In the genomic region with DNA sequence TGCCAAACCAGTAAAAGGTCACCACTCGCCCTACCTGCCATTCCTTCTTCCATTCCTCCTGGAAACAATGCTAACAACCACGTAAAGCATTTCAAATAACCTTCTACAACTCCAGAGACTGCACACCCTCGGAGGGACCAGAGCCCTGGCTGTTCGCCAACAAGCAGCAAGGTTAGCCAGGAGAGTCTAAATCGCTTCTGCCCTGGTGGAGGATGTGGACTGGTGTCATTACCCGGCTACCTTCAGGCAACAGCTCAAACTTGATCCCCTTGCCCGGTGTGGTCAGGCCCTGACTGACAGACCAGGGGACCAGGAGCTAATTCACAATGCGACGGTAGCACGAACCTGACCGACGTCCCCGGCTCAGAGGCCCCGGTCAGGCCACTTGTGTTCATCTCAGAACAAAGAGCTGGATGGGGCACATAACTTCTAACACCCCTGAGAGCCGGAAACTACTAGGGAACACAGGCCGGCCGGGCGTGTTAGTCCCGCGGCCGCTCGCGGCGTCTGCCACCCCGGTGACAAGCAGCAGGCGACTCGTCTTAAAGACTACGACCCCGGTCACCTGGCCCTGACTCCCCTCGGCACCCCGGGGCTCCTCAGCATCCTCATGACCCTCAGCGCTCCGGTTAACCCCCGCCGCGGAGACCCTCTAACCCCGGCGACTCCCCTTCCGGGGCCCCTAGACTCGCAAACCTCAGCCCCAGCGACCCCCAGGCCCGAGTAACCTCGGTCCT, we compare ENCODE assay signal across 8 mouse cellular contexts. TPM values are rescaled to one million over a fixed set of nuclear protein-coding genes. Genes with fewer than 3 reads are reported as not detected.
DNase-seq lines count a peak whose midpoint lies in the region; ATAC-seq and TF ChIP-seq lines count a peak whose summit lies in the region.

No protein-coding gene starts in this region.

- DNase-seq in kidney, postnatal 14 days, result peak; percentile 84
- peak; percentile 59 for DNase-seq in lung, postnatal 25 days (ENCODE audit: low spot score)
- DNase-seq in ovary, postnatal 36 days (ENCODE audit: low spot score), result peak; percentile 64
- DNase-seq in thymus, postnatal 4 days, result peak; percentile 73

- H3K27me3 ChIP-seq in E14TG2a.4 (ENCODE audit: insufficient read depth, low read length), result peaks cover 24% of the 10 kb centered on the region
- peaks cover 25% of the 10 kb centered on the region for H3K27me3 ChIP-seq in erythroblast, embryonic 14.5 days (ENCODE audit: control insufficient read depth)
- H3K27me3 ChIP-seq in heart, embryonic 16.5 days (ENCODE audit: control insufficient read depth, insufficient read depth, low read length), result no peaks in the 10 kb centered on the region

- TF ChIP-seq POLR2A in bone marrow, adult 2 months (IDR thresholded peaks at IDR 0.05; ENCODE audit: borderline replicate concordance, control insufficient read depth, low read depth, low read length), result no peak

- H3K9me3 ChIP-seq in E14TG2a.4 (ENCODE audit: low read length), result no peaks in the 10 kb centered on the region
- no peaks in the 10 kb centered on the region for H3K9me3 ChIP-seq in erythroblast, embryonic 14.5 days (ENCODE audit: control insufficient read depth, low read length)
- no peaks in the 10 kb centered on the region for H3K9me3 ChIP-seq in heart, embryonic 16.5 days (replicated peaks; ENCODE audit: control insufficient read depth, low read length)

- TF ChIP-seq CTCF in E14TG2a.4 (conservative IDR thresholded peaks at IDR 0.05; ENCODE audit: low read length), result no peak
- TF ChIP-seq CTCF in bone marrow, adult 2 months (IDR thresholded peaks at IDR 0.05; ENCODE audit: control insufficient read depth, insufficient read depth, low read length), result no peak

- peak; percentile 0; the same call in 1 of the 2 replicates for ATAC-seq in heart, embryonic 16.5 days (replicated peaks; ENCODE audit: extremely low read depth, insufficient read depth, low FRiP score)

- 1% methylated on average over 43 of the region's 43 CpGs for WGBS in bone marrow, adult 2 months
- WGBS in heart, embryonic 16.5 days, result under 1% methylated on average over 43 of the region's 43 CpGs

- H3K4me1 ChIP-seq in E14TG2a.4 (replicated peaks; ENCODE audit: low read depth, low read length), result peaks cover 25% of the 10 kb centered on the region
- peaks cover 8% of the 10 kb centered on the region for H3K4me1 ChIP-seq in bone marrow, adult 2 months (ENCODE audit: control insufficient read depth, insufficient read depth, low read length)
- H3K4me1 ChIP-seq in erythroblast, embryonic 14.5 days (ENCODE audit: control insufficient read depth), result peaks cover 31% of the 10 kb centered on the region
- H3K4me1 ChIP-seq in heart, embryonic 16.5 days (ENCODE audit: control insufficient read depth, insufficient read depth, low read length), result peaks cover 27% of the 10 kb centered on the region

- peak overlapping the region; percentile 97 for H3K9ac ChIP-seq in heart, embryonic 16.5 days (ENCODE audit: low read length)

- H3K27ac ChIP-seq in bone marrow, adult 2 months (ENCODE audit: control insufficient read depth, insufficient read depth, low read depth, low read length, poor library complexity), result peak overlapping the region; percentile 81
- H3K27ac ChIP-seq in heart, embryonic 16.5 days (ENCODE audit: low read length), result peak overlapping the region; percentile 93

- H3K4me2 ChIP-seq in heart, embryonic 16.5 days (ENCODE audit: low read depth, low read length), result peak overlapping the region; percentile 87

- H3K4me3 ChIP-seq in E14TG2a.4 (replicated peaks; ENCODE audit: low read length), result peak overlapping the region; percentile 88
- H3K4me3 ChIP-seq in bone marrow, adult 2 months (replicated peaks; ENCODE audit: control insufficient read depth, low read depth, low read length), result peak overlapping the region; percentile 92
- peak overlapping the region; percentile 85 for H3K4me3 ChIP-seq in erythroblast, embryonic 14.5 days (replicated peaks)
- H3K4me3 ChIP-seq in heart, embryonic 16.5 days (ENCODE audit: low read length), result peak overlapping the region; percentile 92

- H3K36me3 ChIP-seq in E14TG2a.4 (ENCODE audit: insufficient read depth, low read length), result no peaks in the 10 kb centered on the region
- no peaks in the 10 kb centered on the region for H3K36me3 ChIP-seq in erythroblast, embryonic 14.5 days (ENCODE audit: control insufficient read depth)
- no peaks in the 10 kb centered on the region for H3K36me3 ChIP-seq in heart, embryonic 16.5 days (ENCODE audit: control insufficient read depth, insufficient read depth)

RNA-seq across cellular contexts. Expression of gene Cyth1, which starts 0.9 kb away (rescaled TPM):
- 19.2 and 28.3 TPM in 2 replicates for polyA plus RNA-seq in bone marrow, adult 2 months (2011; ENCODE audit: insufficient read depth, insufficient read length, low replicate concordance, missing spikeins)
- 0.07 and 0.14 TPM in 2 replicates for polyA plus RNA-seq in erythroblast, embryonic 14.5 days (2012)
- 22.2 and 24.0 TPM in 2 replicates for polyA plus RNA-seq in heart, embryonic 16.5 days (2015; fragmentation: Nextera tagmentation; extraction: Ambion mirVana)

RNA-seq across cellular contexts. Expression of gene Usp36, which starts 42.5 kb away (rescaled TPM):
- polyA plus RNA-seq in bone marrow, adult 2 months (2011; ENCODE audit: insufficient read depth, insufficient read length, low replicate concordance, missing spikeins), result 10.2 and 18.5 TPM in 2 replicates
- 0.37 and 0.53 TPM in 2 replicates for polyA plus RNA-seq in erythroblast, embryonic 14.5 days (2012)
- 13.5 and 14.2 TPM in 2 replicates for polyA plus RNA-seq in heart, embryonic 16.5 days (2015; fragmentation: Nextera tagmentation; extraction: Ambion mirVana)

Comparison
In these comparisons a context has a peak if more than half of its experiments do, and no peak if none do; other contexts are left out.
1. Peak in every context shown above with its lines: DNase-seq, ATAC-seq, H3K4me3 ChIP-seq and H3K27ac ChIP-seq.
2. RNA of gene Cyth1, which starts 0.9 kb away (polyA plus RNA-seq): 19.2 to 28.3 TPM in bone marrow, adult 2 months and 22.2 to 24.0 TPM in heart, embryonic 16.5 days; 0.07 to 0.14 TPM in erythroblast, embryonic 14.5 days; every median in the first group is over 10 times any median in the second.